Mouse (Mus musculus) bone marrow macrophage, adult 2 months (primary cell): ENCODE data around the gene Syt2. TPM values are rescaled to one million over a fixed set of nuclear protein-coding genes. Genes with fewer than 3 reads are reported as not detected.

Experiments
- H3K27ac ChIP-seq: 2 replicates; pipeline ENCODE4 v1.5.1; 2012; ENCODE audit warnings: low read depth, low read length; ENCODE audit not compliant: insufficient read depth
- H3K4me1 ChIP-seq: 2 replicates; pipeline ENCODE4 v1.6.1; 2012; ENCODE audit warnings: low read length; ENCODE audit not compliant: control insufficient read depth, insufficient read depth
- H3K4me3 ChIP-seq: 2 replicates; pipeline ENCODE4 v1.5.1; 2012; ENCODE audit warnings: mild to moderate bottlenecking, low read length, moderate library complexity; ENCODE audit not compliant: insufficient read depth
- CTCF ChIP-seq: IDR thresholded peaks from 2 replicates; pipeline ENCODE4 v1.5.1; 2012; ENCODE audit warnings: low read depth, mild to moderate bottlenecking, low read length, moderate library complexity
- POLR2A ChIP-seq: IDR thresholded peaks from 2 replicates; pipeline ENCODE4 v1.6.1; 2012; ENCODE audit warnings: mild to moderate bottlenecking, low read depth, low read length, borderline replicate concordance
- polyA plus RNA-seq: library from polyadenylated mRNA; stranded (reverse); fragments of >200 nt; gene quantifications from 2 replicates; pipeline ENCODE4 v1.2.4, GENCODE M21; 2012; ENCODE audit not compliant: missing spikeins, insufficient read depth, insufficient read length

Gene Syt2
- polyA plus RNA-seq, 1 experiment = not detected

DNA sequence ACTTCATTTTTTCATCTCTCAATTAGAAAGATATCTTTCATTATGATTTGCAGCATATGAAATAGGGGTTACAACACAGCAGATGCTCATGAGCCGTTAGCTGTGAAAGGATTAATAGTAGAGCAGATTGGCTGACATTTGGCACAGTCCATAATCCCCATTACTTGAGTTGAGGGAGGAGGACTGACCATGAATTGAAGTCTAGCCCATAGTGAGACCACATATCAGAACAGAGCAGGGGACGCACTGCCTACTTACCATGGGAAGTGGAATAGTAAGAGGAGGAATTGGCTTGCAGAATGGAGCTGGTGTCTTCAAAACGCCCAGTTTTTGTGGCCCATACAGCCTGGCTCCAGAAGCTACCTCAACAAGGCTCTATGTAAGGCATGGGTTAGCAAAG, 150.1 kb downstream of the Syt2 start:
- Histone ChIP-seq H3K4me1 (peaks cover 4% of the 10 kb centered on the region), H3K27ac (no peak overlapping the region), H3K4me3 (no peak overlapping the region)
- TF ChIP-seq CTCF (no peak), POLR2A (no peak)

DNA sequence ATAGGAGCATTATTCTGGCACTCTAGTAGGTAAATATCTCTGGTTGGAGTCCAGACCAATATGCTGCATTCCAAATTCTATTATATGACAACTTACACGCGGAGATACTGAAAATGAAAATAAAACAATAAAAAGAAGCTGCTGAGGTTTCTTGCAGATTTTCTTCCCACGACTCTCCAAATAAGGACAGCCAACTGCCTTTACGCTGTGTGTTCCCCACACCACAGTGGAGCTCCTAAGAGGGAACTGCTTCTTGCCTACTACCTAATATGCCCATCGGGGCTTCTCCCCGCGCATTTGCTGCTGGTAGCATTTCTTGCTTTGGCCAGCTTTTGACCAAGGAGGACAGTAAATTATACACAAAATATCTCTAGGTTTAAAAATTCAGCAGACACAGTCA, 155.3 kb downstream of the Syt2 start:
- no peak overlapping the region for H3K27ac ChIP-seq
- no peak overlapping the region for H3K4me3 ChIP-seq
- peaks cover 21% of the 10 kb centered on the region for H3K4me1 ChIP-seq
- TF ChIP-seq CTCF (no peak), POLR2A (no peak)

DNA sequence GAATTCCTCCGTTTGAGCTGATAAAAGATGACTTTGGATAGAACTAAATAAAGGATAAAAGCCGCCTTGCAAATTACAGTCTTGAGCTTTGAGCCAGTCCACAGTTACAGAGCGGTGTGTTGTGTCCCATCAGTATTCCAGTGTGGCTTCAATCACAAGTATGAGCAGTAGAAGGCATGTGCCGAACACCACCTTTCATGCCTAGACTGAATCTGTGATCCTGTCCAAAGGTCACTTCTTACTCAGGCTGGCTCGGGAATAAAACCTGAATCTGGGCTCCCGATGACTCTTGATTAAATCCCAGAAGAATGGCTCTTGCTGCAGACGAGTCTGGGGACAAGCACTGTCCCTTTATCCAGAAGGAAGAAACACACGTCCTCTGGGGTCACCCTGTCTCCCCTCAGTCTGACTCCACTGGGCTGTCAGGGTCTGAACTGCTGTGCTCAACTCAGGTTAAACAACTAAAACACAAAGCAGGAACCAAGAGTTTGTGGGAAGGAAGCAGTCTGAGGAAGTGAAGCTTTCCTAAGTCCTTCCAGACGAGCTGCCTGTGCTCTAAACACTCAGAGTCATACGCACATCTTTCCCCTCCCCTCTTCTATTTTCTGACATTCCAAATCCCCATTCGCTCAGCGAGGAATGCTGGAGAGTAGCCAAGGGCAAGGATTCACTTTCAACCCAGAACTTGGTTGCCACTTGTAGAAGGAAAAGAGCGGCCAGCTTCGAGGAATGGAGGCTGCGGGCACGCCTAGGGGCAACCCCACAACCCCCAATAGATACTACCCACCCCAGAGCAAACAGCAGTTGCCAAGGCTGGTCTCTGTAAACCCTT, 157.0 kb downstream of the Syt2 start:
- Histone ChIP-seq H3K27ac (peak overlapping the region; percentile 23), H3K4me1 (peaks cover 21% of the 10 kb centered on the region), H3K4me3 (peak overlapping the region; percentile 6; the same call in 1 of the 2 replicates)
- TF ChIP-seq CTCF (no peak), POLR2A (no peak)

DNA sequence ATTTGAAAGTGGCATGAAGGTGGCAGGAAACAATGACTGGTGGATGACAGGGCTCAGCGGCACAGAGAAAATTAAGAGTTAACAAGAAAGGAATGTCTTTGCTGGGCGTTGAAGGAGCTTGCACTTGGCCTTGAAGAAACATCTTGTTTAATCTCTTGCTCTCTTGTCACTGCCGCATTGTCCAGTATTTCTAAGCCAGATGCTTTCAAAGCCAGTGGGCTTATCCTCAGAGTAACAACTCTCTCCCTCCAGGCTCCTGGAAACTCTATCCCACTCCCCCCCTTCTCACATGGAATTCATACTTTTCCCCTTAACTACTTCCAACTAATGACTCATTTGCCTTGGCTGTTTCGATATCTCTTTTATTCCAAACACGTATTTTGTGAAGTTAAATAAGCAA, 157.9 kb downstream of the Syt2 start:
- Histone ChIP-seq H3K4me3 (no peak overlapping the region), H3K27ac (peak overlapping the region; percentile 23; the same call in 1 of the 2 replicates), H3K4me1 (peaks cover 25% of the 10 kb centered on the region)
- TF ChIP-seq CTCF = no peak
- no peak for TF ChIP-seq POLR2A

GRCm38 (mm10) chr1:134805471-134805870, 159.0 kb downstream of the Syt2 start:
- Histone ChIP-seq H3K27ac (no peak overlapping the region), H3K4me1 (peaks cover 25% of the 10 kb centered on the region), H3K4me3 (no peak overlapping the region)
- TF ChIP-seq POLR2A (no peak), CTCF (no peak)

Other genes with a start within 250 kb of the Syt2 start
- gene Cyb5r1, start 241.1 kb upstream of the Syt2 start, polyA plus RNA-seq = 74.6 and 81.3 TPM in 2 replicates
- gene Adipor1, start 231.3 kb upstream of the Syt2 start, polyA plus RNA-seq = 202 and 213 TPM in 2 replicates
- 3.8 and 5.0 TPM in 2 replicates for gene Klhl12, start 191.1 kb upstream of the Syt2 start, polyA plus RNA-seq
- 13.5 and 15.1 TPM in 2 replicates for gene Rabif, start 152.0 kb upstream of the Syt2 start, polyA plus RNA-seq
- not detected in 2 replicates for gene Mgat4e, start 97.0 kb upstream of the Syt2 start, polyA plus RNA-seq
- 11.0 and 12.9 TPM in 2 replicates for gene Kdm5b, start 86.5 kb upstream of the Syt2 start, polyA plus RNA-seq